Mouse (Mus musculus) hindbrain, embryonic 10.5 days (tissue): ENCODE results near the gene Dnajc28. TPM values are rescaled to one million over a fixed set of nuclear protein-coding genes. Genes with fewer than 3 reads are reported as not detected.

ENCODE experiments used
- DNase-seq: peaks from one replicate; pipeline ENCODE4 v3.0.0-alpha.2; 2017; ENCODE audit warnings: low spot score
- H3K27ac ChIP-seq: fragments of 300-500 bp; sonication (generic); 2 replicates; pipeline ENCODE4 v1.5.1; 2016; ENCODE audit warnings: mild to moderate bottlenecking, moderate library complexity
- H3K27me3 ChIP-seq: fragments of 300-500 bp; sonication (generic); 2 replicates; pipeline ENCODE4 v1.6.1; 2016; ENCODE audit warnings: mild to moderate bottlenecking; ENCODE audit not compliant: poor library complexity, insufficient read depth, severe bottlenecking
- H3K36me3 ChIP-seq: fragments of 300-500 bp; sonication (generic); 2 replicates; pipeline ENCODE4 v1.6.1; 2016; ENCODE audit warnings: mild to moderate bottlenecking, moderate library complexity
- H3K4me1 ChIP-seq: fragments of 300-500 bp; sonication (generic); replicated peaks from 2 replicates; pipeline ENCODE4 v1.6.1; 2016; ENCODE audit warnings: mild to moderate bottlenecking
- H3K4me3 ChIP-seq: fragments of 300-500 bp; sonication (generic); 2 replicates; pipeline ENCODE4 v1.5.1; 2016; ENCODE audit warnings: mild to moderate bottlenecking, moderate library complexity
- H3K9me3 ChIP-seq: fragments of 300-500 bp; sonication (generic); 2 replicates; pipeline ENCODE4 v1.6.1; 2016; ENCODE audit warnings: mild to moderate bottlenecking, moderate library complexity
- WGBS: fragments of 180-500 bp; shearing (Covaris S2); methylation state at CpG from one replicate; pipeline ENCODE4 v1.1.7; 2016; 5-methylcytosine and 5-hydroxymethylcytosine counted together
- polyA plus RNA-seq: library from polyadenylated mRNA; unstranded; fragments of >200 nt; fragmentation: Nextera tagmentation; extraction: Ambion mirVana; gene quantifications from 2 replicates; pipeline ENCODE4 v1.2.1, GENCODE M21; 2016

The Dnajc28 gene
- polyA plus RNA-seq, 1 experiment from 2014 or later, result 3.2 TPM

DNA sequence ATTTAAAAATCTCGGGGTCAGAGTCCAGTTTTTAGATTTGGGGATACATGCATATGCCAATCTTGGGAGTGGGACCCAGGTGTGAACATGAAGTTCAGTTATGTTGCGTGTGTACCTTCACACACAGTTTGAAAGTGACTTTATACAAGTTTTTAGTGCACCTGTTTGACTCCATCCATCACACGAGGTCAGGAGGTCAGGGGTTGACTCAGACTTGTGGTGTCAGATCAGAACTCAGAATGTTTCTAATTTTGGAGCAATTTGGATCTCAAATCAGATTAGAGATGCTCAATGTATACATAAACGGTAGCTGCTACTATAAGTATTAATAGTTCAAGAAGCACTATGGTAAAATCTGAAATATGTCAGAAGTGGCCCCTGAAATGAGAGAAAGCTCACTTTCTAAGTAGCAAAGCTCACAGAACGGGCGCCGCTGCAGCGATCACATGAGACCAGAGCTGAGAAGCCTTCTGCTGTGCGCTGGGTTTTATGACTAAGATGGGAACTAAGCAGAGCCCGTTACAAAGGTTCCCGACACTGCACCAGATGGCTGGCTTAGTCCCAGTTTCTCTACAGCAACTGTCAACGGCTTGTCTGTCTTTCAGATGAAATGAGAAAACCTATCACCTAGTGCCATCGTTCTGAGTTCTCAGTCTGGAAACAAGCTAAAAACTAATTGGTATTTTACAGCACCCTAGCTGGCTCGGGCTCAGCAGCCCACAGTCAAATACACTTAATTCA is 39.7 kb downstream of the Dnajc28 start:
- no peak overlapping the region for H3K27ac ChIP-seq
- peaks cover 4% of the 10 kb centered on the region; the same call in 1 of the 2 replicates for H3K4me1 ChIP-seq
- DNase-seq, result no peak
- H3K36me3 ChIP-seq, result peaks cover 48% of the 10 kb centered on the region
- no peaks in the 10 kb centered on the region for H3K9me3 ChIP-seq
- no peak overlapping the region for H3K4me3 ChIP-seq
- no peaks in the 10 kb centered on the region for H3K27me3 ChIP-seq
- WGBS, result 89% methylated on average over 14 of the region's 14 CpGs

DNA sequence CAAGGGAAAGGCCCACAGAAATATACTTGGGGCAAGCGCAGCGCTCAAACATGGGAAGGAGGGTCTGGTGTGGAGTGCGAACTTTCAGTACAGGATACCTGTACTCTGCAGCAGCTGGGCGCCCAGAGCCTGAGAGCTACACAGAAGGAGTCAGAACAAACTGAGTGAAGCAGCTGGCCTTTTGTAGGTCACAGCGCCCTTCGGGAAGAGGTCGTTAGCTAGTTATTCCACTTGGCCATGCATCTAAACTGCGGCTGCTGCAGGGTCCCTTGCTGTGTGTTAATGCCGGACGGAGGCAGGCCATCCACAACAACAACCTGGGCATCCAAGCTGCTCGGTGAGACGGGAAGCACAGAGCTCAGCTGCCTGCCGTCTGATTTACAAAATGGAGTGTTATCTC is 43.7 kb downstream of the Dnajc28 start:
- Histone ChIP-seq H3K4me3 (no peak overlapping the region), H3K9me3 (no peaks in the 10 kb centered on the region), H3K4me1 (peaks cover 4% of the 10 kb centered on the region; the same call in 1 of the 2 replicates), H3K27me3 (no peaks in the 10 kb centered on the region), H3K36me3 (peaks cover 33% of the 10 kb centered on the region), H3K27ac (no peak overlapping the region)
- WGBS, result 81% methylated on average over 13 of the region's 13 CpGs
- DNase-seq, result no peak

GRCm38 (mm10) chr16:91571105-91571504 is 47.7 kb downstream of the Dnajc28 start:
- Histone ChIP-seq H3K27ac (no peak overlapping the region), H3K36me3 (peaks cover 19% of the 10 kb centered on the region), H3K4me1 (peaks cover 4% of the 10 kb centered on the region; the same call in 1 of the 2 replicates), H3K9me3 (no peaks in the 10 kb centered on the region), H3K27me3 (no peaks in the 10 kb centered on the region), H3K4me3 (no peak overlapping the region)
- 71% methylated on average over 3 of the region's 3 CpGs for WGBS
- no peak for DNase-seq

DNA sequence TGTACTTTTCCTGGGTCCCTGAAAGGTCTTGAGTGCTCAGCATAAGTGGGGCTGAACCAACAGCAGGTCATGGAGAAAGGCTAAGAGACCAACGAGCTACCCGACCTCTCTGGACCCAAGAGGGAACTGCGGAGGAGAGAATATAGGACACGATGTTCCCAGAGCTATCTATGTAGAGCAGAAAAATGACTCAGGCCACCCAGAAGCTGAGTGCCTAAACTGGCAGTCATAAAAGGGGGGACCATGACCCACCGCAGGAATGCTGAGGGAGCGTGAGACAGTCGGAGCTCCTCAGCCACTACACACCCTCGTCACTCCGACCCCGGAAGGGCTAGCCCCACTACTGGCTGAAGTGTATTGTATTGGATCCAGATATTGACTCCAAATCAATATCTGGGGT is 49.9 kb downstream of the Dnajc28 start:
- Histone ChIP-seq H3K36me3 (peaks cover 15% of the 10 kb centered on the region), H3K9me3 (no peaks in the 10 kb centered on the region), H3K4me1 (no peaks in the 10 kb centered on the region), H3K4me3 (no peak overlapping the region), H3K27ac (no peak overlapping the region), H3K27me3 (no peaks in the 10 kb centered on the region)
- WGBS, result 88% methylated on average over 10 of the region's 10 CpGs
- no peak for DNase-seq

DNA sequence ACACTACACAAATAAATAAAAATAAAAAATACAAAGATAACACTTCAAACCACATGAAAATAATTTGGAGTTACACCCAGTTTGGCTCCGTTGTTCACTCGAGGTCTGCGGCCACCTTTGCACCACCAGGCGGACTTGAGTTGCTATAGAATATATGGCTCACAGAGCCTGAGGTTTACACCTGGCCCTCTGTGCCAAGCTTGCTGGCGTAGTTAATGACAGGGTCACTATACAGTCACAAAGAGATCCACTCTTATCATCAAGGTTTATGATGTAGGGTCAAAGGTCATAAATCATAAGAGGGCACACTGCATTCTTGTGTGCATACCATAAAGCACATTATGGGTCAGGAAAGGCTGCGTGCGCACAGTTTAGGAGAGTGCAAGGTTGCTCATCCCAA is 52.8 kb downstream of the Dnajc28 start:
- Histone ChIP-seq H3K36me3 (peaks cover 32% of the 10 kb centered on the region), H3K9me3 (no peaks in the 10 kb centered on the region), H3K27me3 (no peaks in the 10 kb centered on the region), H3K4me3 (no peak overlapping the region), H3K4me1 (no peaks in the 10 kb centered on the region; the same call in 1 of the 2 replicates), H3K27ac (no peak overlapping the region)
- no peak for DNase-seq
- 88% methylated on average over 7 of the region's 7 CpGs for WGBS

- H3K27ac ChIP-seq, result no peak overlapping the region
- no peaks in the 10 kb centered on the region for H3K27me3 ChIP-seq
- no peaks in the 10 kb centered on the region; the same call in 1 of the 2 replicates for H3K4me1 ChIP-seq
- H3K36me3 ChIP-seq, result peaks cover 32% of the 10 kb centered on the region
- no peak for DNase-seq
- H3K4me3 ChIP-seq, result no peak overlapping the region
- WGBS, result 70% methylated on average over 9 of the region's 9 CpGs
- H3K9me3 ChIP-seq, result no peaks in the 10 kb centered on the region
Observed at GRCm38 (mm10) chr16:91565292-91565951, 53.4 kb downstream of the Dnajc28 start.

DNA sequence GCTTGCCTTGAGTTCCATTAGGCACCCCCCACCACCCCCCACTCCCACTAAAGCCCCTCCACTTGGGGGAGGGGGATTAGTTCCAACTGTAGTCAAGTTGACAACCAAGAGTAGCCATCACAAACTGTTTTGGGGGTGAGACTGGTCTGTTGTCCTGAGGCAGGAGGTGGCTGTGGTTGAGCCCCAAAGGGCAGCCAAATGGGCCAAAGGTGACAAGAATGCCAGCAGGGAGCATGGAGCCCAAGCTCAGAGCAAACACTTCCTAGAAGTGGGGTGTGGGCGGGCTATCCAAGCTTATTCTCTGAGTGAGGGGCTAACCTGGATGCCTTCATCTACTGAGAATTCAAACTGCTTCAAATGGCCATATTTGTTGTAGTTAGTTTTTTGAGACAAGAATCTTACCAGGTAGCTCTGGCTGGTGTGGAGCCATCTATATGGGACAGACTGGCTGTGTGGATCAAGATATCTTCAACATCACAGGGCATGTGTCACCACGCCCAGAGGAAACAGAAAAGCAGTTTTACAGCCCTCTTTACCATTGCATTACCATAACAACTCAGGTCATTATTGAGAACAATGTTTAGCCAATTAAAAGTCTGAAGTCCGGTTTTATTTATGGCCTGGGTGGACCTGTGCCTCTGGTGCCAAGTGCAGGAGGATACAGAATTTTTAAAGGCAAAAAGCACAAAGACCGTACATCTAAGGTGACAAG is 54.1 kb downstream of the Dnajc28 start:
- Histone ChIP-seq H3K27ac (no peak overlapping the region), H3K27me3 (no peaks in the 10 kb centered on the region), H3K36me3 (peaks cover 32% of the 10 kb centered on the region), H3K4me3 (no peak overlapping the region), H3K4me1 (no peaks in the 10 kb centered on the region; the same call in 1 of the 2 replicates), H3K9me3 (no peaks in the 10 kb centered on the region)
- 89% methylated on average over 4 of the region's 4 CpGs for WGBS
- no peak for DNase-seq

Other genes with a start within 250 kb of the Dnajc28 start
- 27.8 and 29.3 TPM in 2 replicates for gene Ifnar2, start 246.2 kb downstream of the Dnajc28 start, polyA plus RNA-seq
- not detected in 2 replicates for gene Gm21970, start 227.3 kb downstream of the Dnajc28 start, polyA plus RNA-seq
- gene Il10rb, start 212.9 kb downstream of the Dnajc28 start, polyA plus RNA-seq, result 7.1 and 8.6 TPM in 2 replicates
- gene Ifnar1, start 133.8 kb downstream of the Dnajc28 start, polyA plus RNA-seq, result 49.8 and 50.5 TPM in 2 replicates
- gene Ifngr2, start 72.0 kb downstream of the Dnajc28 start, polyA plus RNA-seq, result 25.1 and 36.7 TPM in 2 replicates
- gene Tmem50b, start 21.2 kb downstream of the Dnajc28 start, polyA plus RNA-seq, result 37.6 and 45.9 TPM in 2 replicates
- gene Gart, start 27.9 kb upstream of the Dnajc28 start, polyA plus RNA-seq, result 112 and 158 TPM in 2 replicates
- 102 and 114 TPM in 2 replicates for gene Son, start 28.5 kb upstream of the Dnajc28 start, polyA plus RNA-seq
- 32.9 and 34.6 TPM in 2 replicates for gene Donson, start 69.7 kb upstream of the Dnajc28 start, polyA plus RNA-seq
- 65.1 and 71.6 TPM in 2 replicates for gene Cryzl1, start 109.9 kb upstream of the Dnajc28 start, polyA plus RNA-seq
- gene Itsn1, start 110.3 kb upstream of the Dnajc28 start, polyA plus RNA-seq, result 50.7 and 55.5 TPM in 2 replicates